Mouse (Mus musculus) MEL (cell line): ENCODE data around the gene Olfr160. TPM values are rescaled to one million over a fixed set of nuclear protein-coding genes. Genes with fewer than 3 reads are reported as not detected.

Experiments
- DNase-seq: peaks from one replicate; pipeline ENCODE4 v3.0.0; 2011; ENCODE audit warnings: low read depth, low spot score
- H3K27ac ChIP-seq: 2 replicates; pipeline ENCODE4 v1.5.1; 2012; ENCODE audit warnings: low read depth, mild to moderate bottlenecking, control low read depth, low read length, moderate library complexity; ENCODE audit not compliant: control insufficient read depth
- H3K27me3 ChIP-seq, 2 experiments: fragments of 150-350 bp in 1 of 2; sonication (generic) in 1 of 2; 2 replicates each; pipeline ENCODE4 v1.6.1; 2012; ENCODE audit warnings: low read length in 2 of 2, mild to moderate bottlenecking in 2 of 2, improper control_type of control experiment in 1 of 2, moderate library complexity in 1 of 2; ENCODE audit not compliant: insufficient read depth in 2 of 2, control insufficient read depth in 1 of 2
- H3K36me3 ChIP-seq, 2 experiments: 2 replicates each; pipeline ENCODE4 v1.6.1; 2012 to 2014; ENCODE audit warnings: low read length in 2 of 2, improper control_type of control experiment in 1 of 2, inconsistent platforms in 1 of 2, mild to moderate bottlenecking in 1 of 2; ENCODE audit not compliant: insufficient read depth in 2 of 2, control insufficient read depth in 1 of 2
- H3K4me1 ChIP-seq, 2 experiments: fragments of 150-350 bp in 1 of 2; sonication (generic) in 1 of 2; 2 replicates each; pipeline ENCODE4 v1.6.1; 2012; ENCODE audit warnings: low read length in 2 of 2, improper control_type of control experiment in 1 of 2, mild to moderate bottlenecking in 1 of 2; ENCODE audit not compliant: insufficient read depth in 2 of 2, control insufficient read depth in 1 of 2
- H3K4me3 ChIP-seq, 2 experiments: fragments of 150-350 bp in 1 of 2; sonication (generic) in 1 of 2; 2 replicates each; pipeline ENCODE4 v1.5.1; 2012; ENCODE audit warnings: low read depth in 2 of 2, low read length in 2 of 2, mild to moderate bottlenecking in 2 of 2, moderate library complexity in 2 of 2, control low read depth in 1 of 2, improper control_type of control experiment in 1 of 2; ENCODE audit not compliant: control insufficient read depth in 1 of 2, insufficient read depth in 1 of 2
- H3K79me2 ChIP-seq: 2 replicates; pipeline ENCODE4 v1.6.1; 2012; ENCODE audit warnings: mild to moderate bottlenecking, low read length, moderate library complexity; ENCODE audit not compliant: control insufficient read depth, poor library complexity, insufficient read depth
- H3K9ac ChIP-seq: 2 replicates; pipeline ENCODE4 v1.6.1; 2012; ENCODE audit warnings: low read depth, mild to moderate bottlenecking, control low read depth, low read length, moderate library complexity; ENCODE audit not compliant: control insufficient read depth, poor library complexity, severe bottlenecking
- H3K9me3 ChIP-seq: fragments of 150-350 bp; sonication (generic); replicated peaks from 2 replicates; pipeline ENCODE4 v1.6.1; 2012; ENCODE audit warnings: mild to moderate bottlenecking, low read length, improper control_type of control experiment, moderate library complexity; ENCODE audit not compliant: insufficient read depth
- BHLHE40 ChIP-seq: IDR thresholded peaks from 2 replicates; pipeline ENCODE4 v1.6.1; 2012; ENCODE audit warnings: low read depth, mild to moderate bottlenecking, inconsistent platforms, low read length, improper control_type of control experiment, borderline replicate concordance
- CHD2 ChIP-seq: IDR thresholded peaks from 2 replicates; pipeline ENCODE4 v1.6.1; 2011; ENCODE audit warnings: low read length, improper control_type of control experiment
- CTCF ChIP-seq, 3 experiments: IDR thresholded peaks in 2 of 3; conservative IDR thresholded peaks in 1 of 3; 2 replicates each; pipeline ENCODE4 v1.5.1; 2011 to 2012; ENCODE audit warnings: low read length in 3 of 3, low read depth in 2 of 3, mild to moderate bottlenecking in 2 of 3, improper control_type of control experiment in 1 of 3, inconsistent platforms in 1 of 3, mixed read lengths in 1 of 3, moderate library complexity in 1 of 3; ENCODE audit not compliant: control insufficient read depth in 1 of 3, insufficient read depth in 1 of 3, poor library complexity in 1 of 3, severe bottlenecking in 1 of 3
- GATA1 ChIP-seq: IDR thresholded peaks from 2 replicates; pipeline ENCODE4 v1.6.1; 2011; ENCODE audit warnings: low read depth, low read length, improper control_type of control experiment
- MAFK ChIP-seq: IDR thresholded peaks from 2 replicates; pipeline ENCODE4 v1.6.1; 2011; ENCODE audit warnings: low read depth, mild to moderate bottlenecking, low read length, improper control_type of control experiment, borderline replicate concordance
- MEF2A ChIP-seq: IDR thresholded peaks from 2 replicates; pipeline ENCODE4 v1.6.1; 2014; ENCODE audit warnings: low read depth, mild to moderate bottlenecking, inconsistent platforms, low read length, improper control_type of control experiment; ENCODE audit not compliant: poor library complexity, insufficient replicate concordance, severe bottlenecking; ENCODE audit errors: extremely low read depth
- MXI1 ChIP-seq: IDR thresholded peaks from 2 replicates; pipeline ENCODE4 v1.6.1; 2011; ENCODE audit warnings: mild to moderate bottlenecking, low read depth, low read length, improper control_type of control experiment
- POLR2A ChIP-seq, 2 experiments: IDR thresholded peaks; 2 replicates each; pipeline ENCODE4 v1.6.1; 2011 to 2012; ENCODE audit warnings: low read length in 2 of 2, mild to moderate bottlenecking in 2 of 2, control low read depth in 1 of 2, improper control_type of control experiment in 1 of 2, low read depth in 1 of 2, moderate library complexity in 1 of 2; ENCODE audit not compliant: control insufficient read depth in 1 of 2, insufficient read depth in 1 of 2, poor library complexity in 1 of 2
- POLR2AphosphoS2 ChIP-seq: IDR thresholded peaks from 2 replicates; pipeline ENCODE4 v1.6.1; 2011; ENCODE audit warnings: low read length, improper control_type of control experiment
- RAD21 ChIP-seq: IDR thresholded peaks from 2 replicates; pipeline ENCODE4 v1.6.1; 2011; ENCODE audit warnings: mild to moderate bottlenecking, low read depth, low read length, improper control_type of control experiment
- SMC3 ChIP-seq: IDR thresholded peaks from 2 replicates; pipeline ENCODE4 v1.6.1; 2011; ENCODE audit warnings: low read depth, low read length, improper control_type of control experiment
- UBTF ChIP-seq: IDR thresholded peaks from 2 replicates; pipeline ENCODE4 v1.6.1; 2012; ENCODE audit warnings: low read depth, mild to moderate bottlenecking, inconsistent platforms, low read length, improper control_type of control experiment, moderate library complexity, borderline replicate concordance; ENCODE audit not compliant: insufficient read depth
- USF1 ChIP-seq: IDR thresholded peaks from 2 replicates; pipeline ENCODE4 v1.6.1; 2014; ENCODE audit warnings: low read depth, mild to moderate bottlenecking, inconsistent platforms, low read length, improper control_type of control experiment, moderate library complexity
- ZC3H11A ChIP-seq: IDR thresholded peaks from 2 replicates; pipeline ENCODE4 v1.6.1; 2012; ENCODE audit warnings: low read depth, mild to moderate bottlenecking, inconsistent platforms, low read length, improper control_type of control experiment
- ZNF384 ChIP-seq: IDR thresholded peaks from 2 replicates; pipeline ENCODE4 v1.6.1; 2012; ENCODE audit warnings: low read depth, mild to moderate bottlenecking, inconsistent platforms, low read length, improper control_type of control experiment
- polyA plus RNA-seq, 2 experiments: library from polyadenylated mRNA; stranded (reverse) in 1 of 2; unstranded in 1 of 2; fragments of >175 nt in 1 of 2; fragments of >200 nt in 1 of 2; gene quantifications; 2 replicates each; pipeline versions ENCODE4 v1.2.1 to v1.2.4; 2012; ENCODE audit warnings: low replicate concordance in 2 of 2, low read depth in 1 of 2; ENCODE audit not compliant: insufficient read length in 2 of 2, insufficient read depth in 1 of 2, missing spikeins in 1 of 2
- total RNA-seq: library from RNA; depleted of rRNA; stranded (reverse); fragments of 300-350 nt; gene quantifications from 2 replicates; pipeline ENCODE4 v1.2.3, GENCODE M21; 2012

Gene Olfr160
- total and polyA plus RNA-seq, 3 experiments = not detected

DNA sequence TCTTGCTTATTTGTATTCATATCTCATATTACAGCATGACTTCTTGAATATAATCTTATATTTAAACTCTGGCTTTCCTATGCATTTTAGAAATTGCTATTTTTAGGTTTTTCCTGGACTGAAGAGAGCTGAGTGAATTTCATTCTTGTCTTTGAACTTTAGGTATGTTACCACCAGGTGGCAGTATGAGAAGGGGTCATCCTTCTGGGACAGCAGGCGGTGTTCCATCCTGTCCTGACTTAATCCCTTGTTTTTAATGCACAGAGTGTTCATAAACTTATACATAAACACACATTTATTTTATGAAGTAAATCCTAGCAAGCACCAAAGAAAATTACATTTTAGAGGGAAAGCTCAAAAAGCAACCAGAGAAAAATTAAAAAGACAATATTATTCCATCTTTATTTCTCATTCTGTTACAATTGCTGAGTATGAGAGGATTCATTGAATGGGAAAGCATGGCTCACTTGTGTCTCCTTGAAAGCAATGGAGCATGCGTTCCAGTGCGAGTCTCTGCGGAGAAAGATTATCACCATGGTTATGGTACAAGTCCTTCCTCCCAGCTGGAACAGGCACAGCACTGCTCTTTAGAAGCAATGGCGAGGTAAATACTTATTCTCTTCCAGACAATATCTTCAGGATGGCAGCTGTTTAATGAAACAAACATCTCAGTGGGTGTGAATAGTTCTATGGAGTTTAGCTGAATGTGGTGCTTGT, 25.9 kb downstream of the Olfr160 start:
- Histone ChIP-seq H3K27ac (no peak overlapping the region), H3K9me3 (no peaks in the 10 kb centered on the region), H3K9ac (no peak overlapping the region), H3K27me3 (no peaks in the 10 kb centered on the region; a peak in 1 of 4 replicates), H3K4me1 (no peaks in the 10 kb centered on the region; a peak in 1 of 4 replicates), H3K4me3 (no peak overlapping the region), H3K79me2 (no peaks in the 10 kb centered on the region), H3K36me3 (no peaks in the 10 kb centered on the region)
- TF ChIP-seq SMC3 = peak; percentile 84
- TF ChIP-seq BHLHE40 = no peak
- no peak for TF ChIP-seq UBTF
- TF ChIP-seq POLR2AphosphoS2 = no peak
- TF ChIP-seq ZC3H11A = peak; percentile 64
- peak; percentile 79 for TF ChIP-seq RAD21
- TF ChIP-seq CTCF (IDR thresholded peaks at IDR 0.05 in 2 of 3, conservative IDR thresholded peaks at IDR 0.05 in 1 of 3; ENCODE audit: control insufficient read depth in 1 of 3, insufficient read depth in 1 of 3, low read depth in 2 of 3, low read length in 3 of 3, poor library complexity in 1 of 3, severe bottlenecking in 1 of 3) = peak; percentile 50 to 77 (median 56)
- no peak for TF ChIP-seq GATA1
- no peak for TF ChIP-seq POLR2A (IDR thresholded peaks at IDR 0.05; ENCODE audit: control insufficient read depth in 1 of 2, insufficient read depth in 1 of 2, low read depth in 1 of 2, low read length in 2 of 2, poor library complexity in 1 of 2)
- peak; percentile 43 for DNase-seq

DNA sequence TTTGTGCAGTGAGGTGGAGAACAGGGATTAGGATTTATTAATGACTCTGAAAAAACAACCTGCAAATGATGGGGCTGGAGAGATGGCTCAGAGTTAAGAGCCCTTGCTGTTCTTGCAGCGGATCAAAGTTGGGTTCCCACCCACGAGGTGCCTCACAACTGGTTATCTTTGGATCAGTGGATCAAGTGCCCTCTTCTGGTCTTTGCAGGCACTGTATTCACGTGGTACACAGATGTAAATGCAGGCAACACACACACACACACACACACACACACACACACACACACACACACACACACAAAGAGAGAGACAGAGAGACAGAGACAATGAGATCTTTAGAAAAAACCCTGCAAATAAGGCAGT, 28.1 kb downstream of the Olfr160 start:
- no peaks in the 10 kb centered on the region for H3K79me2 ChIP-seq
- TF ChIP-seq GATA1 (peak; percentile 63), ZC3H11A (0 out of 2 replicates have a peak, but pooled peaks have one; percentile 5), MXI1 (no peak), USF1 (peak; percentile 62; the same call in 1 of the 2 replicates), ZNF384 (no peak), CHD2 (no peak), CTCF (IDR thresholded peaks at IDR 0.05 in 2 of 3, conservative IDR thresholded peaks at IDR 0.05 in 1 of 3; ENCODE audit: control insufficient read depth in 1 of 3, insufficient read depth in 1 of 3, low read depth in 2 of 3, low read length in 3 of 3, poor library complexity in 1 of 3, severe bottlenecking in 1 of 3) (peak in 1 of 3 experiments; percentile 40; a peak in 2 of 6 replicates), MAFK (no peak), MEF2A (no peak), RAD21 (peak; percentile 0; the same call in 1 of the 2 replicates), SMC3 (peak; percentile 38)
- peak; percentile 40 for DNase-seq
- no peaks in the 10 kb centered on the region for H3K36me3 ChIP-seq
- H3K4me1 ChIP-seq = no peaks in the 10 kb centered on the region; a peak in 1 of 4 replicates
- no peak overlapping the region for H3K4me3 ChIP-seq
- no peaks in the 10 kb centered on the region for H3K9me3 ChIP-seq
- no peak overlapping the region for H3K27ac ChIP-seq
- H3K9ac ChIP-seq = no peak overlapping the region
- no peaks in the 10 kb centered on the region for H3K27me3 ChIP-seq
